Mouse (Mus musculus) neural tube, embryonic 14.5 days (tissue): ENCODE data around the gene Cfap43. TPM values are rescaled to one million over a fixed set of nuclear protein-coding genes. Genes with fewer than 3 reads are reported as not detected.
A peak's percentile ranks its signal among the peaks of the same experiment; 100 is the strongest.

Experiments
- ATAC-seq: fragments of 200-750 bp; cut with Nextera tagmentation; 2 replicates; pipeline ENCODE4 v1.8.0; 2017; ENCODE audit warnings: low read depth, mild to moderate bottlenecking, moderate TSS enrichment, moderate library complexity
- H3K27ac ChIP-seq: fragments of 300-500 bp; sonication (generic); 2 replicates; pipeline ENCODE4 v1.5.1; 2014; ENCODE audit warnings: low read depth, mild to moderate bottlenecking, control low read depth, low read length, moderate library complexity, mixed read lengths
- H3K27me3 ChIP-seq: fragments of 300-500 bp; sonication (generic); 2 replicates; pipeline ENCODE4 v1.6.1; 2014; ENCODE audit warnings: low read length; ENCODE audit not compliant: control insufficient read depth, insufficient read depth
- H3K36me3 ChIP-seq: fragments of 300-500 bp; sonication (generic); 2 replicates; pipeline ENCODE4 v1.6.1; 2014; ENCODE audit warnings: low read length, mixed read lengths; ENCODE audit not compliant: control insufficient read depth, insufficient read depth
- H3K4me1 ChIP-seq: fragments of 300-500 bp; sonication (generic); 2 replicates; pipeline ENCODE4 v1.6.1; 2014; ENCODE audit warnings: low read length; ENCODE audit not compliant: control insufficient read depth, insufficient read depth
- H3K4me2 ChIP-seq: fragments of 300-500 bp; sonication (generic); 2 replicates; pipeline ENCODE4 v1.6.1; 2014; ENCODE audit warnings: mild to moderate bottlenecking, low read depth, low read length, control low read depth
- H3K4me3 ChIP-seq: fragments of 300-500 bp; sonication (generic); 2 replicates; pipeline ENCODE4 v1.5.1; 2014; ENCODE audit warnings: low read depth, low read length, control low read depth, mixed read lengths
- H3K9ac ChIP-seq: fragments of 300-500 bp; sonication (generic); replicated peaks from 2 replicates; pipeline ENCODE4 v1.6.1; 2014; ENCODE audit warnings: low read depth, mild to moderate bottlenecking, control low read depth, low read length, mixed read lengths
- H3K9me3 ChIP-seq: fragments of 300-500 bp; sonication (generic); 2 replicates; pipeline ENCODE4 v1.6.1; 2016; ENCODE audit warnings: low read length; ENCODE audit not compliant: control insufficient read depth
- WGBS: fragments of 180-500 bp; shearing (Covaris S2); extraction: QIAGEN DNeasy Blood & Tissue Kit; methylation state at CpG from one replicate; pipeline ENCODE4 v1.1.7; 2014; 5-methylcytosine and 5-hydroxymethylcytosine counted together
- polyA plus RNA-seq: library from polyadenylated mRNA; unstranded; fragments of >200 nt; fragmentation: Nextera tagmentation; extraction: Ambion mirVana; gene quantifications from 2 replicates; pipeline ENCODE4 v1.2.1, GENCODE M21; 2014

Gene Cfap43
- 0.24 and 1.7 TPM in 2 replicates for polyA plus RNA-seq

DNA sequence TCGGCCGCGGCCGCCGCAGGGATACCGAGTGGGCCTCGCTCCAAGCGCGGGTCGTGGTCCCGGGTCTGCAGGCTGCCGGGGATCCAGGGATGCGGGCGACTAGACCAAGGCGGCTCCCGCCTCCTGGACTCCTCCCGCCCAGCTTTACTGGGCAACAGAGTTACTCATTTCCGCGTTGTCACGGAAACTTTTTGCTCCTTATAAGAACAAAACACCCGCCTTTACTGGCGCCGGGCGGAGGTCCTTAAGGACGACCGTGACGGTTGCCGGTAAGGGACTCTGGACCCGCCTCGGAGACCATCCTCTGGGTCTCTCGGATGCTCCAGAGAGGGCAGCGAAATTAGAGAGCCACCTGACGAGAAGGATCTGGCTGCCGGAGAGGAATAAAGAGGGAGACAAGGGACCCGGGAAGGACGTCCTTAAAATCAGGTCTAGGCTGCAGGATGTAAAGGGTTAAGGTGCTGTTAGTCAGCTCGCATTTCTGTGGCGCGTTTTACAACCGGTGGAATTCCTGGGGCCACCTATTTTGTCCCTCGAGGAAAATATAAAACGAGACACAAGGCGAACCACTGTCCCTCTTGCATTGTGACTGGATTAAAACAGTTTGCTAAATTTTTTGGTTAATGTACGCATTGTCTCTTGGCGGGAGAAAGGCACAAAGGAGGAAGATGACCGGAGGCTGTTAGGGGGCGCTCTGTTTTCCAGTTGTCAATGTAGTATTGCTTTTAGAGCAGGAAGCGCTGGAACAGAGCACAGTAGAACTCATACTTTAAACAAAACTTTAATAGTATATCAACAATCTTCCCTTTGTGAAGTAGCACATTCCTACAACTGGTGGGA, at the start of gene Cfap43, which contains the start of gene Itprip:
Cfap43 (minus strand) TSS at position 162 of the 840 bp plus-strand sequence.
Itprip (minus strand) TSS at position 174 of the 840 bp plus-strand sequence.
- peak; percentile 82 for ATAC-seq
- no peaks in the 10 kb centered on the region for H3K9me3 ChIP-seq
- peaks cover 11% of the 10 kb centered on the region for H3K4me1 ChIP-seq
- WGBS = under 1% methylated on average over 48 of the region's 48 CpGs
- no peaks in the 10 kb centered on the region for H3K27me3 ChIP-seq
- H3K27ac ChIP-seq = peak within 1 kb of the TSS; percentile 76
- H3K9ac ChIP-seq = peak within 1 kb of the TSS; percentile 64
- no peaks in the 10 kb centered on the region for H3K36me3 ChIP-seq
- H3K4me2 ChIP-seq = peak within 1 kb of the TSS; percentile 57
- peak within 1 kb of the TSS; percentile 72 for H3K4me3 ChIP-seq

DNA sequence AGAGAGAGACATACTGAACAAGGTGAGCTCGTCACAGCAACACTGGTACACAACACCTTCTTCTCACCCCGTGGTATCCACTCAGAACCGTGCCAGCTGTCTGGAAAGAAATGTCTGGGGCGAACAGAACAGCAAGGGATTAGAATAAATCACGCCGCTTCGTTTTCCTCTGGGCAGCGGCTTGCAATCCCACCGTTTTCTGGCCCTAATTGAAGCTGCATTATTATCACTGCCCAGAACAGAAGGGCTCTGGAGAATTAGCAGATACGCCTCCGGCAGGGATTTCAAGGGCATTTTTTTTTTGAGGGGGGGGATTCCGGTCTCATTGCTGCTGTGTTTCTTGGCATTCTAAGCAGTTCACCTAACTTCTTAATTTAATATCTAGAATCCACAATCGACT, 39.1 kb upstream of the Cfap43 start:
- WGBS = 50% methylated on average over 13 of the region's 13 CpGs
- no peak overlapping the region for H3K4me2 ChIP-seq

DNA sequence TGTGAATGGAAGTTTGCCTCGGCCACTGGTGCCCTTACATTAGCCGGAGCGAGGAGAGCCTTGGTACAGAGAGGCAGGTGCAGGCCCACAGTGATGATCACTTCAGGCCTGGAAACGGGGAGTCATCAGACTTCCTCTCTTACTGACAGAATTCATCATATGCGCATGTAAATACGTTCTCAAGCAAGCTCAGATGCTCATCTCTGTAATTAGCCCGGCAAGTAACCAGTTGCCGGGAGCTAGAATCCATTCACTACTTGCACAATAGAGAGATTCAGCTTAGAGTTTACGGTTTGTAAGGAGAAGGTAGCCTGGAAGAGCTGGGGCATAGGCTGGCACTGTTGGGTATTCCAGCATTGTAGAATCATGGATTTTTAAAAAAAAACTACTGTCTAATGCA, 34.1 kb upstream of the Cfap43 start:
- Histone ChIP-seq H3K4me2 (no peak overlapping the region), H3K4me3 (no peak overlapping the region), H3K27me3 (no peaks in the 10 kb centered on the region), H3K27ac (no peak overlapping the region), H3K36me3 (no peaks in the 10 kb centered on the region), H3K9ac (no peak overlapping the region), H3K9me3 (no peaks in the 10 kb centered on the region), H3K4me1 (no peaks in the 10 kb centered on the region)
- no peak for ATAC-seq
- WGBS = 49% methylated on average over 9 of the region's 9 CpGs

More for the DNA sequence above, 39.1 kb upstream of the Cfap43 start:
- Histone ChIP-seq H3K36me3 (no peaks in the 10 kb centered on the region), H3K27ac (no peak overlapping the region), H3K27me3 (no peaks in the 10 kb centered on the region), H3K4me3 (no peak overlapping the region), H3K9ac (no peak overlapping the region), H3K4me1 (no peaks in the 10 kb centered on the region), H3K9me3 (no peaks in the 10 kb centered on the region)
- no peak for ATAC-seq

DNA sequence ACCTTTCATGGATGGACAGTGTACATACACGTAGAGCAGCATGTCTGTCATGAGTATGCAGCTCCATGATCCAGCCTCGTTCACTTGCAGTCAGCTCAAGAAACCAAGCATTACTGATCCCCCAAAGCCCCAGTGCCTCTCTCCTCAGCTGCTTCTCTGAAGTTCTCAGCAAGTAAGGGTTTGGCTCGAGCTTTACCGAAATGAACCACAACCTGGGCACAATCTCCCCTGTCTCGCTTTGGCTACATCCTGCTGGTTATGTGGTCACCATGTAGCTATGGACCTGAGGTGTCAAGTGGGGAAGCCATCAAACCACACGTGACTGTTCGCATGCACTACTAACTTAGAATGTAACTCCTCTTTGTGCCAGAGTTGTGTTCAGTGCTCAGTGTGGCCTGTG, 31.9 kb upstream of the Cfap43 start:
- Histone ChIP-seq H3K4me1 (no peaks in the 10 kb centered on the region), H3K9me3 (no peaks in the 10 kb centered on the region), H3K4me3 (no peak overlapping the region), H3K36me3 (no peaks in the 10 kb centered on the region), H3K27ac (no peak overlapping the region), H3K9ac (no peak overlapping the region), H3K4me2 (no peak overlapping the region), H3K27me3 (no peaks in the 10 kb centered on the region)
- no peak for ATAC-seq
- 94% methylated on average over 7 of the region's 7 CpGs for WGBS

DNA sequence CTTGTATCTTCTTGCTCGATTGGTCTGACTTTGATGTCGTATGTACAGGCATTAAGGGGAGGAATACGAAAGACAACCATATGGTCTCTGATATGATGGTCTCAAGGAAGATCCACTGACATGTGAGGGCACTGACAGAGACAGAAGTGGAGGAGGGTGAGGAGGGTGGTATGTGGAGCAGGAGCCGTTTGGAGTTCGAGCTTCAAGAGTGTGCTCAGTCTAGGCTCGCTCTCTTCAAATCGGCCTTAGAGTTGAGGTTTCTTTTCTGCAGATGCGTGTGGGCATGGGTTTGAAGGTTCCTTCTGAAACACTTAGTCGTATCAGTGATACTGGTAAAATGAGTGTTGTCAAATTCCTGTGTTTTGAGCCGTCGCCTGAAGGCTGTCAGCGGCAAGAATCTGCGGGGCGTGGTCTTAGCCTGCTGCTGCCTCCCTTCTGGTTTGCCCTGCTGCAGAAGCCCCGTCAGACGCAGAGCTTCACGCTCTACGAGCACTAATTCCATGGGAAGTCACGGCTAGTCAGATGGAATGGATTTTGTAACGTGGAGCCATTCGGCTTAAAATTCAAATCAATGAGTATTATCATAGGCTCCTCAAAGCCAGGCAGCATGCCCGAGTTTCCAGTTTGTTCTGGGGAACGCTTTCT, 27.9 kb upstream of the Cfap43 start:
- Histone ChIP-seq H3K36me3 (no peaks in the 10 kb centered on the region), H3K27ac (no peak overlapping the region), H3K4me3 (no peak overlapping the region), H3K4me2 (0 out of 2 replicates have a peak overlapping the region, but pooled peaks have one; percentile 2), H3K4me1 (no peaks in the 10 kb centered on the region), H3K9ac (no peak overlapping the region; the same call in 1 of the 2 replicates), H3K9me3 (no peaks in the 10 kb centered on the region), H3K27me3 (no peaks in the 10 kb centered on the region)
- ATAC-seq = no peak
- WGBS = 56% methylated on average over 23 of the region's 23 CpGs

DNA sequence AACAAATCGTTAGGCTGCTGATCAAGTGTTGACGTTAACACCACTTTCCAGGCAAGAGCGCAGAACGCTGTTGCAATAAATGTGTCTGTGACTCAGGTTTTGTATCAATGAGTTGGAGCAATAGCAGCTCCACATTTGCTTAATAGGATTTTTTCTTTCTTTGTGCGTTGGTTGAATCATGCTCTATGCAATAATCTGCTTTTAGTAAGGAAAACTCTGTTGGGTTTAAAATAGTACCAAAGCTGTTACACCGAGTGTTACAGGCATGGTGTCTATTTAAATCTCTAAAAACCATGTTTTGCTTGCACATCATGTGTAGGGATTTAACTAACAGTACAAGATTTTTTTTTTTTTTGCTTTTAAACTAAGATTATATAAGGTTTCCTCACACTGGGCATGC, 20.3 kb upstream of the Cfap43 start:
- Histone ChIP-seq H3K4me1 (no peaks in the 10 kb centered on the region), H3K27me3 (no peaks in the 10 kb centered on the region), H3K9me3 (no peaks in the 10 kb centered on the region), H3K36me3 (no peaks in the 10 kb centered on the region), H3K27ac (no peak overlapping the region), H3K4me2 (no peak overlapping the region), H3K4me3 (no peak overlapping the region), H3K9ac (no peak overlapping the region)
- ATAC-seq = no peak
- WGBS = 86% methylated on average over 6 of the region's 6 CpGs

DNA sequence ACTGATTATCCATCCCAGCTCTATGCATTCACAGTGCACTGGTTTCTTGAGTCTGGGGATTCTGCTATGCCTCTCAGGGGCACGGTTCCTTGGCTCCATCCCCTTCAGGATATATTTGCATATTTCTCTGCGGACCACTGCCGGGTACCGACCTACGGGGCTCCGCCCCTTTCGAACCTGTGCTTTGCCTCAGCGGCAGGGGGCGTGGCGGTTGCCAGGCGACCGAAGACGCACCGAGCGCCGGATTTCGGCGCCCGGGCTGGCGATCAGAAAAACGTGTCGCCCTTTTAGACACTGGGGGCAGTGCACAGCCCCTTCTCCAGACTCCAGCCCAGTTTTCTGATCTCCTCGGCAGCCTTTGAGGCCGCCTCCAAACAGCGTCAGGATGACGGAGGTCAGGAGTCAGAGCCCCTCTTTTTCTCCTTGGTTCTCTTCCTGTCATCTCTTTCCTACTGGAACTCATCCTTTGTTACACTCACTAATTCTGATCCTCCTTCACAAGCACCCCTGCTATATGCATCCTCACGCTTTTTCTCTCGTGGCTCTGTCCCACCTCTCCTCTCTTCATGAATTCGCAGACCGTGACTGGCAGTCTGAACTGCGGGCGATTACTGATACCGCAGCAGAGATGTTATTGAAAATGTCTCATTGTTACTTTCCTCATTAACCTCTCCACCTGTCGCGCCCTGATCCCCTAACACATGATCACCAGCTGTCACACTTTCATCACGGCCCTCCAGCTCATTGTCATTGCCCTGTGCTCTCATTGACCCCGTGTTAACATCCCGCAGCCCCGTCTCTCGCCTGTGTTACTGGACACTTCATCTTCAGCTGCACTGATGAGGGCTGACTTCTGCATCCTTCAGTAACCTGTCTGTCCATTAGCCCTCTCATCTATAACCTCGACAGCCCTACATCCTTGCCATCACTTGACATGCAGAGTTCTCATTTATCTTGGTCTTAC, 18.6 kb upstream of the Cfap43 start, which contains the start of gene Cfap58:
Cfap58 (plus strand) TSS at position 233 of the 964 bp plus-strand sequence.
- ATAC-seq = peak; percentile 91
- Histone ChIP-seq H3K4me1 (no peaks in the 10 kb centered on the region), H3K9me3 (no peaks in the 10 kb centered on the region), H3K4me3 (peak within 1 kb of the TSS; percentile 33), H3K27me3 (no peaks in the 10 kb centered on the region), H3K36me3 (no peaks in the 10 kb centered on the region), H3K9ac (peak within 1 kb of the TSS; percentile 26; the same call in 1 of the 2 replicates), H3K4me2 (peak within 1 kb of the TSS; percentile 75), H3K27ac (no peak within 1 kb of the TSS)
- WGBS = 4% methylated on average over 41 of the region's 41 CpGs

DNA sequence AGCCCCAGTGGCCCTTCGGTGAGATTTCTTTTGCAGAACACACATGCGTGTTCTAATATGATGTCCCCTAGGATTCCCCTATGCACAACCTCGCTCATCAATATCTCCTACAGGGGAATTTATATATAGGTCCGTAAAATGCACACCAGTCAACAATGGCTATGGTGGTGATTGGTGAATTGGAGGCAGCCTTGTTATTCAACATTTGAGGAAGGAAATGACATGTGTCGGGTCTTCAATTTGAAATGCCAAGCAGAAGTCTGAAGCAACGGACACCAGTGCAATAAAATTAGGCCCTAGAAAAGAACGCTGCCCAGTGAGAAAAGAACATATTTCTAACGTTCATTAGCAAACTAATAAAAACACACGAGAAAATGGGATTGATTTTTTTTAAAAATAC, 17.9 kb upstream of the Cfap43 start:
- WGBS = 56% methylated on average over 9 of the region's 9 CpGs
- Histone ChIP-seq H3K27me3 (no peaks in the 10 kb centered on the region), H3K4me2 (peak overlapping the region; percentile 75), H3K9me3 (no peaks in the 10 kb centered on the region), H3K36me3 (no peaks in the 10 kb centered on the region), H3K9ac (peak overlapping the region; percentile 26; the same call in 1 of the 2 replicates), H3K4me1 (no peaks in the 10 kb centered on the region), H3K27ac (no peak overlapping the region), H3K4me3 (peak overlapping the region; percentile 33)
- ATAC-seq = no peak
